Mouse (Mus musculus): ENCODE measurements around the gene Rprml.

Gene Rprml

DNA sequence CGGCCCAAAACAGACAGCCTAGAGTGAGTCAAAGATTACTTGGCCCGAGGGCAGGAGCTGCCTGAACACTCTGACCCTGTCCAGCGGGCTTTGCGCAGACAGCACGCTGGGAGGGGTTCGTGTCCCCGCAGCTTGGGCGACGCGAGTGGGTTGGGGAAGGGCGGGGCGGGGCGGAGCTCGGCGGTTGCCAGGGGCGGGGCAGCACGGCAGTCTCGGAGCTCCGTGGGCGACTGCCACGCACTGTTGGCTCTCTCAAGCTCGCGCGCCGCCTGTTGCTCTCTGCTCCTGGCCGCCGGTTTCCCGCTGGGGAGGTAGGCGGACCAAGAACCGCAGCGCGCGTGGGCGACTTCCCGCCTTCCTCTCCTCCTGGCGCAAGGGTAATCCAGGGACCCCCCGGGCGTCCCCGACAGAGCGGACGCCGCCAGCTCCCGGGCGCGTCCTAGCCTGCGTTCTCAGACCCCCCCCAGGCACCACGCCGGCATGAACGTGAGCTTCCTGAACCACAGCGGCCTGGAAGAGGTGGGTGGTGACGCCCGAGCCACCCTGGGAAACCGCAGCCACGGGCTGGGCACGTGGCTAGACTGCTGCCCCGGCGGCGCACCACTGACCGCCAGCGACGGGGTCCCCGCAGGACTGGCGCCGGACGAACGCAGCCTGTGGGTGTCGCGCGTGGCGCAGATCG, at the start of gene Rprml:
Gene Rprml (plus strand): TSS at position 270 of the 682 bp plus-strand sequence.
- in situ Hi-C loops (cut with MboI; ENCODE audit: unreplicated experiment in 2 of 2) = loop anchor here (10.0 to 25.0 kb wide), 2 partner anchors 265 to 538 kb away; partner anchors contain the start of gene Sppl2c (in 1 of the 2)

DNA sequence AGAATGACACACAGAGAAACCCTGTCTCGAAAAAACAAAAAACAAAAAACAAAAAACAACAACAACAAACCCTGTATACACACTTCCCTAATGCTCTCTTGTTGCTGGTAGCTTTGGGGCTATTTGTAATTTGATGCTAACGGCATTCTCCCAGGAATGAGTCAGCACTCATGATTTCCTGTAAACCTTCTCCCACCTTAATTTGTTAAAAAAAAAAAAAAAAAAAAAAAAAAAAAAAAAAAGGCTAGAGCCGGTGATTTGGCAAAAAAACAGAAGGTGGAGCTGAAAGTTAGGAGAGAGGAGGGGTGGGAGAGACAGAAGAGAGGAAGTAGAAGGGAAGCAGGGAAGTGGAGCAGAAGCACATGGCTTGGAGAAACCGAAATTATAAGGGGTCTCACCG, 42.8 kb upstream of the Rprml start:
- in situ Hi-C loops (cut with MboI; ENCODE audit: unreplicated experiment in 2 of 2) = no loop called here

DNA sequence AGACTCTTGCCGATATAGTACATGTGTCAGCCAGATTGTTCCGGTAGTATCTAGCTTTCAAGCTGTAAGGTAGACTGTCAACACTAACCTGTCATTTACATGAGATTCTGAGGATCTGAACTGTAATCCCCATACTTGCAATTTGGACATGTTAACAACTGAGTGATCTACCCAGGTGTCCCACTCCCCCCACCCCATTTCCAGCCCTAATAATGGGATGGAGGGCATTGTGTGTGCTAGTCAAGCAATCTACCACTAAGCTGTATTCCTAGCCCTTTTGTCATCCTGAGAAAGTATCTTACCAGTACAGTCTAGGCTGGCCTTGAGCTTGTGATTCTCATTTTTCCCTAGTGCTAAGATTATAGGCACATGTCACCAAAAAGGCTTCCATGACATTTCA, 38.6 kb upstream of the Rprml start:
- in situ Hi-C loops (cut with MboI; ENCODE audit: unreplicated experiment in 2 of 2) = no loop called here

DNA sequence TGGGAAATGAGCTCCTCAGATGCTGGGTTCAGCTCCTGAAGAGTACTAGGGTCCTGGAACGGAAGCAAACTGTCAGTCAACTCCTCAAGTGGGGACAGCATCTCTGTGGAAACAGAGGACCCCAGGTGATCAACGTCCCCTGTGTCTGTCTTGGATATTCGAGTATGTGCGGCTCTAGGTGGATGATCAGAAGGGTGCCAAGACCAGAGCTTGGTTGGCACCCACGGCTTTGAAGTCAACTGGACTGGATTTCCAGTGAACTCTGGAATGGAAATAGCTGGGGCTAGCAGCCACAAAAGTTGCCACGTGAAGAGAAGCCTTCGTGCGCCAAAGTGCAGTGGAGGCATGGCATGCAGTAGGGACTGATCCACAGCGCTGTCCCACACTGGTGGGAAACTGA, 28.3 kb upstream of the Rprml start, which contains the start of gene Gm884:
Gene Gm884 (minus strand): TSS at position 101 of the 400 bp plus-strand sequence.
- in situ Hi-C loops (cut with MboI; ENCODE audit: unreplicated experiment in 2 of 2) = no loop called here

DNA sequence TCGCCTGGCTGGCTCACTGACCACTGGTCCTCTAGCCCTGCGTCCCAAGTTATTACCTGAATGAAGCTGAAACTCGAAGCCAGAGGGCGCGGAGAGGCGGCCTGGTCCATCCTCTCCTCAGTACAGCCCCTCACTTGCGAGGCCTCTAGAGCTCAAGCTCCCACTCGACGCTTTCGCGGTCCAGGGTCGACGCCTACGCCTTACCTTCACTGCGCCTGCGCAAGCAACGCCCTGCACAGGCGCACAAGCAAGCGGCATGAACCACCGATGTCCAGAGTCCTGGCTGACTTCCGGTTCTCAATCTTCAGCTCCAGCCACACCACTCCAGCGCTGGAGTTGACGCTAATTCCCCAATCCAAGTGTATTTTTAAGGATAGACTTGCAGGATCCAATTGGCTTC, 21.9 kb upstream of the Rprml start:
- in situ Hi-C loops (cut with MboI; ENCODE audit: unreplicated experiment in 2 of 2) = loop anchor here in 1 of 2 experiments (25.0 kb wide), 1 partner anchor 560 kb away; the partner anchor contains the start of gene Sppl2c

DNA sequence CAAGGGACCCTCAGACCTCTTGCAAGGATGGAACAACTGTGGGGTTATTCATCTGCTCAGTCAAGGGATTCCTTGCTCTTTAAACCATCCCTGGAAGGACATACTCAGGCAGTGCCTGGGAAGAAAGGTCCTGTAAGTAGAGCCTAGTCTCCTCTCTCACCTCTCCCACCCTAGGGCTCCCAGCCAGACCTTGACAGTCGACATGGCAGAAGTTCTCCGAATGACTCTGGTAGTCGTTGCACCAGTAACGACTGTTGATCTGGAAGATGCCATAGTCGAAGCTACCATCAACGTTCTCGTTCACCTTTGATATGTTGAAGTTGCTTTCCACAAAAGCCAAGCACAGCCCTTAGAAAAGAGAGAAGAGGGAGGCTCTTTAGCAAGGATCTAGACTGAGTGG, 14.6 kb upstream of the Rprml start:
- in situ Hi-C loops (cut with MboI; ENCODE audit: unreplicated experiment in 2 of 2) = loop anchor here in 1 of 2 experiments (5.0 to 25.0 kb wide), 2 partner anchors 277 to 552 kb away; partner anchors contain the start of gene Sppl2c

DNA sequence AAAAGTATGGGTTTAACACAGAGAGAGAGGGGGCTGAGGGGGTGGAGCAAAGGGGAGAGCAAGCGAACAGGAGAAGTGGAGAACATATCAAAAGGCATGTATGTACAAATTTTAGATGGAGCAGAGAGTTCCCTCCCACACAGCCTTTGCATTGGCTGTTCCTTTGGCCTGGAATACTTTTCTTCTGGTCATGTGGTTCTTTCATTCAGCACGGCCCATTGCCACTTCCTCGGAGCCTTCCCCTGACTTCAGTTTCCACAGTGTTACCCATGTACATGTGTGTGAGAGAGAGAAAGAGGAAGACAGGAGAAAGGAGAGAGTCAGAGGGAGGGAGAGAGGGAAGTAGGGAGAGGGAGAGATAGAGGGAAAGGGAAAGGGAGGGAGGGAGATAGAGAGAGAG, 13.9 kb upstream of the Rprml start:
- in situ Hi-C loops (cut with MboI; ENCODE audit: unreplicated experiment in 2 of 2) = loop anchor here in 1 of 2 experiments (25.0 kb wide), 1 partner anchor 552 kb away; the partner anchor contains the start of gene Sppl2c

DNA sequence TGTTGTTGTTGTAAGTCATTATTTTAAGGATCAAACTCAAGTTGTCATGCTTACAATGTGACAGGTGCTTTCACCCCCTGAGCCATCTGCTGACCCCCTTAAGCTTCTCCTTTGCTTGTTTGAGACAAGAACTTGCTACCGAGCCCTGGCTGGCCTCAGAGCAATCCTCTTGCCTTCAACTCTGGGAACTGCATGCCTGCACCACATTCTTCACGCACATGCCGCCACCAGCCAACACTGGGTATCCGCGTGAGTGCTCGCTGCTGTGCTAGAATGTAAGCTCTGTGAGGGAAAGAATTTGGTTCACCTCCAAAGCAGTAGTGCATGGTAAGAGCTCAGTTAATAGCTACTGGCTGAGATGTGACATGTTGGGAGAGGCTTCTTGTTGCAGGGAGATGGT, 13.1 kb upstream of the Rprml start:
- in situ Hi-C loops (cut with MboI; ENCODE audit: unreplicated experiment in 2 of 2) = loop anchor here in 1 of 2 experiments (25.0 kb wide), 1 partner anchor 551 kb away; the partner anchor contains the start of gene Sppl2c

DNA sequence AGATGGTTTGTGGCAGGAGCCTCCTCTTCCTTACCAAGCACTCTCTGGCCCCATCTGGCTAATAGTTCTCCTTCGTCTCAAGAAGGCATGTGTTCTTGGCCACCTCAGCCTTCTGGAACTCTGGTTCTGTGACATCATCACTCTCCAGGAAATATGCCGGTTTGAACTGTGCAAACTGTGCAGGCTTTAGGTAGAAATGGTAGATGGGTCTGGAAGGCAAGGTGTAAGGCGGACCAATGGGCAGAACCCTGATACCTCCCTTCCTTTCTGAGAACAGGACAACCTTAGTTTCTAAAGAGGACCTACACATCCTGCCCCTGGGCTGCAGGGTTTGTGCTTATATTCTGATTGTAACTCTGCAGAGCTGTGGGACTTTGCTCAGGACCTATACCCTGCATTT, 10.6 kb upstream of the Rprml start, which contains the start of gene Lyzl6:
Gene Lyzl6 (minus strand): TSS at position 101 of the 400 bp plus-strand sequence.
- in situ Hi-C loops (cut with MboI; ENCODE audit: unreplicated experiment in 2 of 2) = loop anchor here in 1 of 2 experiments (25.0 kb wide), 1 partner anchor 549 kb away; the partner anchor contains the start of gene Sppl2c

DNA sequence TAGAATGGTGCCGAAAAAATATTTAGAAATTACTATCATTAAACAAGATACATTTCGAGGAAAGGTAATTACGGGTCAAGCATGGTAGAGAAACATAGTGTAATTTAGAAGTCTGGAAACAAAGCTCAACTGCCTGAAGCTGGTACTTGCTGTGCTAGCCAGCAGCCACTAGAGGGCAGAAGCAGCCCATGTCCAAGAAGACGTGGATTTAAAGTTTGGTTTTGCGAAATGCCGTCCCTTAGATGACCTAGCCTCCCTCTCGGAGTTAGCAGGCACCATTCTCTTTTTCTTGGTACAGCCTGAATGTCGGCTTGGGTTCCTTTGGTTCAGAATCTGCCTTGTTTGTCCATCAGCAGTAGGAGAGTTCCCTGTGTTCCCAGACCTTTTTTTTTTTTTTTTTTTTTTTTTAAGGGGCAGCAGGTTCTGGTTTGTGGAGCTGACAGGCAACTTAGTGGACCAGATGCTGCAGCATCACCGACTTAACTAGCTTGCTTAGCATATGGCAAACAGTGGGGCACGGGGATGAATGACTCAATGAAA, 9.9 kb upstream of the Rprml start:
- in situ Hi-C loops (cut with MboI; ENCODE audit: unreplicated experiment in 2 of 2) = loop anchor here in 1 of 2 experiments (25.0 kb wide), 1 partner anchor 548 kb away; the partner anchor contains the start of gene Sppl2c

DNA sequence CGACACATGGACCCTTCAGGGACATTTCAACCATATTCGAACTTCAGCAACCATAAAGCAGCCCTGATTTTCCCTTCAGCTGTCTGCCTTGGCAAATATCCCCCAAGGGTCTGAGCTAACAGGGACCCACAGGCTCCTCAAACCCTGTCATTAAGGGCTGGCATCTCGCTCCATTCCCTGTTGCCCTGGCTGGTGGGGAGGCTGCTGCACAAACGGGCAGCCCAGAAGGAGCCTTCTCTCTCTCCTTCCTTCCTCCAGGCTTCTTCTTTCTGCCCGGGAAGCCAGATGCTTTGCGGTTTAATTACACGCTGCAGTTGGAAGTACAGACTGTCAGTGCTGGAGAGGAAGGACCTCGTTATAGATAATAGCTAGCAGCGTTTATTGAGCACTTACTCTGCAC, 6.2 kb upstream of the Rprml start:
- in situ Hi-C loops (cut with MboI; ENCODE audit: unreplicated experiment in 2 of 2) = loop anchor here (5.0 to 25.0 kb wide), 3 partner anchors 119 to 544 kb away; partner anchors contain the start of gene Sppl2c (in 1 of the 2)

DNA sequence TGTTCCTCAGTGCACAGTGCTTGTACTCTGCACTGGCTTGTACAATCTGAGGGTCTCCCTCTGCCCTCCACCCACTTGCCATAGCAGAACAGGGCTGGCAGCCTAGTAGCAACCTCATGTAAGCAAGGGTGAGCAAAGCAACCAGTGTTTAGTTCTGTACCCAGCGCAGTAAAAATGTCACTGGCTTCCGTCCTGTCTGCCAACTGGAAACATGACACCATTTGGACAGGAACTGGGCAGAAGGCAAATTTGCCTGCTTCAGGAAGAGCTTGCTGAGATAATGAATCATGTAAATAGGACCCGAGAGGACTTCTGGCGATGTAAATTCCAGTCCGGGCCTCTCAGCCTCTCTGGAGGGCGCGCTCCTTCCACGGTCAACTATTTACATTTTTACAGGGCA, 3.6 kb upstream of the Rprml start:
- in situ Hi-C loops (cut with MboI; ENCODE audit: unreplicated experiment in 2 of 2) = loop anchor here (10.0 to 25.0 kb wide), 2 partner anchors 269 to 542 kb away; partner anchors contain the start of gene Sppl2c (in 1 of the 2)

DNA sequence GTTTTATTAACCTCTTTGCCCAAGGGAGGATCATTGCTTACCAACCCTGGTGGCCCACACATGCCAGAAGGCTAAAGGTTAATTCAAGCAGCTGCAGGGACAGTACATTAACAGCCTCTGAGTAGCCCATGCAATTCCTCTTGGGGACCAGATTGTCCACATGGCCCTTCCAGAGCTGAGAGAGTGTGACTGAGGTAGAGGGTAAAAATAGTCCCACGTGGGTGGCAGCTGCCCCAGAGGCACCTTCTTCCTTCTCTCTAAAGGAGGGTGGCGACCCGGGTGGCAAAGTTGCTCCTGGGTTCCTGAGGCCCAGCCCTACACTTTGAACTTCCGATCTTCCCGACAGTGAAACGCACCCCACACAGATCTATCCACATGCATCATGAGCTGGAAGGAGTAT, 3.1 kb upstream of the Rprml start:
- in situ Hi-C loops (cut with MboI; ENCODE audit: unreplicated experiment in 2 of 2) = loop anchor here (10.0 to 25.0 kb wide), 2 partner anchors 268 to 541 kb away; partner anchors contain the start of gene Sppl2c (in 1 of the 2)

DNA sequence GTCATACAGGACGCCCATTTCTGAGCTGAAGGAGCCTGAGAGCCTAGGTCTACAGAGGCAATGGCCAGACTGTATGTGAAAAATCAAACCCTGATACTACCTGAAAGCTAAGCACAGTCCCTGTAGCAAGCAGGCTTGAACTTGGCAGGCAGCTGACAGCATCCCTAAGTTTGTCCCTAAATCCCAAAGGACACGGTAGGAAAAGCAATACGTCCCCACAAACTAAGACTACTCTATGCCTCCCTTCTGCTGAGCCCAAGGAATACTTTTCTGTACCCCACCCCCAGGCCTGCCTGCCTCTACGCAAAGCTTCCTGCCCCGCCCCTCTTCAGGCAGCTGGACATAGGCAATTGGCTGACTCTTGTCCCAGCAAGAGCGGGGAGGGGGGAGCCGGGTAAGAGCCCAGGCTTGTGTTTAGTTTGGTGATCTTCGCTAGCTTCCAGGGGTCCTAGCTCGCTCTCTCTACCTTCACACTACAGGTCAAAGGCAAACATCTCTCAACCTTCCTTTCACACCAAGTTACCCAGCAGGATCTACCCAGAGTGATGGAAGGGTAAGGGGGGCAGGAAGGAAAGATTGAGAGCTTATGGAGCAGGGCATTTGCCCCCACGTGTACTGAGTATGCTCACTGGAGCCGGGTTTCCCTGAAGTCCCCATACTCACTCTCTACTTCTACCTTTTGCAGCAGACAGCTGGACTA, 1.3 kb upstream of the Rprml start:
- in situ Hi-C loops (cut with MboI; ENCODE audit: unreplicated experiment in 2 of 2) = loop anchor here (10.0 to 25.0 kb wide), 2 partner anchors 267 to 539 kb away; partner anchors contain the start of gene Sppl2c (in 1 of the 2)

DNA sequence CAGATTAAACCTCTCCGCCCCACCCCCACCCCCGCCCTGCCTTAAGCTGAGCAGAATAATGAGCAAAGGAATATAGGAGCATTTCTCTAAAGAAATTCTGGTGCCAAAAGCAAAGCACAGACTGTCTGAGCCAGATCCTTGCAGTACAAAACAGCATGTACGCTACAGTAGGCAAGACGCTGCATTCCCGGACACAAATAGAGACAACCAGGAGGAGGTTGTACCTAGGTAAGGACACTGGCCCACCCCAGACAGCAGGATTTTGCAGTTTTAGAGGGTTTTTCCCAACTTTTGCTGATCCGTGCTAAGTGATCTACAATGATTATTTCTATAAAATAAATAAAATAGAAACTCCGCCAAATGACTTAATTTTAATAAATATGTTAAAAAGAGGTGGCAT, 714 bp upstream of the Rprml start:
- in situ Hi-C loops (cut with MboI; ENCODE audit: unreplicated experiment in 2 of 2) = loop anchor here (10.0 to 25.0 kb wide), 2 partner anchors 266 to 539 kb away; partner anchors contain the start of gene Sppl2c (in 1 of the 2)

DNA sequence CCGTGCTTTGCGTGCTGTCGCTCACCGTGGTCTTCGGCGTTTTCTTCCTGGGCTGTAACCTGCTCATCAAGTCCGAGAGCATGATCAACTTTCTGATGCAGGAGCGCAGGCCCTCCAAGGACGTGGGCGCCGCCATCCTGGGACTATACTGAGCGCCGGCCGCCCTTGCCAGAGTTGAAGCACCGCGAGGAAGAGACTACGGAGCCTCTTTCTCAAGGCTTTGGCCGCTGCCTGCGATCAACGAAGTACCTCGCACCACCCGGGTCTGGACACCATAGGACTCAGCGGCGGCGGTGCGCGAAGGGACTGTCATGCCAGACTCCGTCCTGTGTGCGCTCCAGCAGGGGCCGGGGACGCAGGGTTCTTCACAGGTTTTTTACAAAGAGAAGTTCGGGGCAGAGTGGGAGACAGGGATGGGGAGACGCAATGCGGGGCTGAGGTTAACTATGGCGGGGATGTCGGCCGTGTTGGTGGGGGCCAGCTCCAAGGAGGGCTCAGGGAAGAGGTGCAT, 668 bp downstream of the Rprml start:
- in situ Hi-C loops (cut with MboI; ENCODE audit: unreplicated experiment in 2 of 2) = loop anchor here (10.0 to 25.0 kb wide), 3 partner anchors 265 to 588 kb away; partner anchors contain the start of gene Sppl2c (in 1 of the 2)

DNA sequence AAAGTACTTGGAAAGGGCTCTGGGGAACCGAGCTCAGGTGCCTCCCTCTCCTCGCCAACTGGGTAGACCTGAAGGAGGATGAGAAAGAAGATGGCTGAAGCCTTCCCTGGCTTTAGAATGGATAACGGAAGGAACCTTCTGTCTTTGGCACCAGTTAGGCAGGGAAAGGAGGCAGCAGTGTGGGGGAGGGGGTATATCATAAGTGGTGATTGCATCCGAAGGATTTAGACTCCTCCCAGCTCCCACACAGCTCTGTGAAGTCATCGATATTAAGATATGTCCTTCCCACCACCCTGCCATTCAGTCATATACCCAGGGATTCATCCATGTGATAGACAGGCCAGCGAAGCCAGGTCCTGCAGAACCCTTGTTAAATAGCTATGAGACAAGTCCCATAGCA, 2.1 kb downstream of the Rprml start:
- in situ Hi-C loops (cut with MboI; ENCODE audit: unreplicated experiment in 2 of 2) = loop anchor here in 1 of 2 experiments (25.0 kb wide), 1 partner anchor 589 kb away; no protein-coding TSS in a partner anchor

DNA sequence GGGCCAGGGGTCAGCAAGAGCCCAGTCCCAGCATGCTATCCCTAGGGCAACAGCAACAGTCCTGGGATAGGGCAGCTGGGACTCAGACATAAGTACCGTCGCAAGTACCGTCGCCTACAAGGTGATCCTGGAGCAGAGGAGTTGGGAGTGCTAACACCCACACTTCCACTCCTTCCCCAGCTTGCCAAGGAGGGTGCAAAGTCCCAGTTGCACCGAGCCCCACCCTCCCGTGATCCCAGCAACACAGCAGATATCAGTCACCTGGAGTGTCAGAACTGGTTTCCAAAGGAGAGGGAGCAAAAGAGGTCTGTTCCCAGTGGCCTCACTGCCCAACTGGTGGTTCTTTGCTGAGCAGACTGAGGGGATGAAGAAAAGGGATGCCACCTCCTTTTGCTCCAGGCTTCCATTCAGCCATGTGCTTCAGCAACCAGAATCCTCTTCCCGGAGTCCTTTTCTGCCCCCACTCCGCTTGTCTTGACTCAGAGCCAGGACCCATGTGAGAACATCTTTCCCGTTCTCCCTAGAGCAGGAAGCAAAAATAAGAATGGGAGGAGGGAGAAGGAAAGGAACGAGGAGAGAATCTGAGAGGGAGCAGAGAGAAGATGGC, 4.1 kb downstream of the Rprml start:
- in situ Hi-C loops (cut with MboI; ENCODE audit: unreplicated experiment in 2 of 2) = loop anchor here in 1 of 2 experiments (25.0 kb wide), 1 partner anchor 591 kb away; no protein-coding TSS in a partner anchor

DNA sequence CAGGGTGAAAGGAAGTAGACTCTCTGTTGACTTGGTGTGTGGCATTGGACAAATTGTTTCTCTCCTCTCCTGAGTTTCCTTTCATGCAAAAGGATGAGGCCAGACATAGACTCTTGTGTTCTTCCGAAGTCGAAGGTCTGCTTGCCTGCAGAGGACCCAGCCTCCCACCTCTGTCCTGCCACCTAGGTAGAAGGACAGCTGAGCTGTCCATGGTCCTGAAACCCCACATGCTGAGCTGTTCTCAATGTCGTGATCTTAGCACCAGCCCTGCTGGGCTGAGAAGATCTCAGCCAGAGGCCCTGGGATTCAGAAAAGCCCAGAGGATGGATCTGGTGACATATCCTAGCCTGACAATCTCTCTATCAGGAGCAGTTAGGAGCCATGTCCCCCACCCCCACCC, 7.2 kb downstream of the Rprml start:
- in situ Hi-C loops (cut with MboI; ENCODE audit: unreplicated experiment in 2 of 2) = loop anchor here in 1 of 2 experiments (25.0 kb wide), 1 partner anchor 594 kb away; no protein-coding TSS in a partner anchor

Data from v-Abl transformed pro-B cells (cell line).